Mouse (Mus musculus) frontal cortex, postnatal 36 days (tissue): Measurements from ENCODE around the gene Srgap1.

ENCODE experiments used
- DNase-seq, 2 experiments: peaks; one replicate each; pipeline ENCODE4 v3.0.0; 2022; ENCODE audit warnings: low spot score in 2 of 2

Gene Srgap1

GRCm38 (mm10) chr10:122017063-122017462 lies 30.1 kb downstream of the Srgap1 start:
- DNase-seq, result no peak

DNA sequence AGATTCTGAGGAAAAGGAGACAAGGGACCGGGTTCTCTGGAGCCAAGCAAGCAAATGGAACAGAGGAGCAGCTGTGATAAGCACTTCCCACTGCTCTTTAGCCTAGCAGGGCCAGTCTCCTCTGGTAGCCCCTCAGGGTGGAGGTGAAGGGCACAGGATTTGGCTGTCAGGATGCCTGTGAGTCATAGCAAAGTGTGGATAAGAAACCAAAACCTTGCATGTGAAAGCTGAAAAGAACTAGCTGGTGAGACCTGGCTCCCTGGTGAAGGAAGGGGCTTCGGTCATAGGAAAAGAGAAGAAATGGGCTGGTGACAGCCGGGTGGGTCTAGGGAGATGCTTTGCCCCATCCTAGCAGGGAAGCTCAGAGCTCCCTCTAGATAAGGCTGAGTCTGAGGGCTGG lies 30.5 kb downstream of the Srgap1 start:
- no peak for DNase-seq

DNA sequence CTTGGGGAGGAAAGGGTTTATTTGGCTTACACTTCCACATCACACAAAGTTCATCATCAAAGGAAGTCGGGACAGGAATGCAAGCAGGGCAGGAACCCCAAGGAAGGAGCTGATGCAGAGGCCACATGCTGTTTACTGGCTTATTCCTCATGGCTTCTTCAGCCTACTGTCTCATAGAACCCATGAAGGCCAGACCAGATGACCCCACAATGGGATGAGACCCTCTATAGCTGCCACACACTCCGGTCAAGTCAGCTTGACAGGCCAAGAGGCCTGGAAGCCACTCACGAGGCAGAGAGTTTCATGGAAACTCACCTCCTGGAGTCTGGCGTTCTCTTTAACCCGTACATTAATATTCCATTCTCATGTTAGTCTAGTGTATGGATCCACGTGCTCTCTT lies 34.8 kb downstream of the Srgap1 start:
- DNase-seq, result no peak

DNA sequence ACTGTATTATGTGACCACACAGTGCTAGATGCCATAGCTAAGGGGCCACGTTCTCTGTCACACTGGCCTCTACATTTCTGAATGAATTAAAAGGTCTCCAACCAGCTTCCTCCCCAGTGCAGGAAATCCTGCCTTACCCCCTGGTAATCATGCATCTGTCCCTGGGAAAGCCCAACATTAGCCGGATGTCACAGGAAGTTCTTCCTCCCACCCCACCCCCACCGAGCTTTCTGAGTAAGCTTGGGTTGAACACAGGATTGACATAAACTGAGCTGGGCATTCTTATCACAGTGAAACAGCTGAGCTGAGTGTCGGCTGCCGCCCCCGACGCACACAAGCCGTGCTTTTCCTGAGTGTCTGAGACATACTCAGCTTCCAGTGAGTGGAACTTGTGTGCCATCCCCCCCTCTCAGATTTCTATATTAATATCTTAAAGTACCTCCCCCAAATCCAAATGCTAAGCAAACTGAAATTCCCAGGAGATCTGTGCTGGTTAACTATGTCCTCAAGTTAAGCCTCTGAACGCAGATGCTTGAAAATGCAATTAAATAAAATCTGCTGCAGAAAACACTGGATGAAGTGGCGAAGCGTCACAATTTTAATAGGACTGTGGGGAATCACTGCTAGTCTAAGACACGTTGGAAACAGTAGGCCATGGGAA lies 38.3 kb downstream of the Srgap1 start:
- no peak for DNase-seq

DNA sequence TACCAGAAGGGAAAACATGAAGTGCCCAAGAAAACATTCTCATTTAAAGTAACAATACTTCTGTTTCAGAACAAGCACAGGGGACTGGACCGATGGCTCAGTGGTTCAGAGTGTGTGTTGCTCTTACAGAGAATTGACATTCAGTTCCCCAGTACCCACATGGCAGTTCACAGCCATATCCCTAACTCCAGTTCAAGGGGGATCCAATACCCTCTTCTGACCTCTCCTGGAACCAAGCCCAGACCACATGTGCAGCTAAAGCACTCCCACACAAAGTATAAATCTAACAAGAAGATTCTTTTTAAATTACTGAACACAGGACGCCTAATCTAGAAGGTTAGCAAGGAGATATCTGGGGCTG lies 38.8 kb downstream of the Srgap1 start:
- no peak for DNase-seq

- DNase-seq, result no peak
Observed at GRCm38 (mm10) chr10:122006606-122007005, 40.5 kb downstream of the Srgap1 start.

DNA sequence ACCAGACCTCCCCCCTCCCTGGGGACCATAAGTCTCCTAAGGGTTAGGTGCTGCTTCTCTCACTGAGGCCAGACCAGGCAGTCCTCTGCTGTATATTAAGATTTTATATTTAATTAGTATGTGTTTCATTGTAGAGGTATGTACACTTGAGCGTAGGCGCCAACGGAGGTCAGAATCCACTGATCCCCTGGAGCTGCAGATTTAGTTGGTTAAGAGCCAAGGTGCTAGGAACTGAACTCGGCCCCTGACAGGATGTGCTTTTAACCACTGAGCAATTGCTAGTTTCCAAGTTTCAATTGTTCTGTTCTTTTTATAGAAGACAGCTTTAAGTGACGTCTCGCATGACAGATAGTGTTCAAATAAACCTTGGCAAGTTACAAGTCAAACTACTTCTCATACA lies 41.0 kb downstream of the Srgap1 start:
- DNase-seq, result no peak

- no peak for DNase-seq
Observed at GRCm38 (mm10) chr10:122005560-122005959, 41.6 kb downstream of the Srgap1 start.

- DNase-seq, result no peak
Observed at GRCm38 (mm10) chr10:122002930-122003329, 44.2 kb downstream of the Srgap1 start.

DNA sequence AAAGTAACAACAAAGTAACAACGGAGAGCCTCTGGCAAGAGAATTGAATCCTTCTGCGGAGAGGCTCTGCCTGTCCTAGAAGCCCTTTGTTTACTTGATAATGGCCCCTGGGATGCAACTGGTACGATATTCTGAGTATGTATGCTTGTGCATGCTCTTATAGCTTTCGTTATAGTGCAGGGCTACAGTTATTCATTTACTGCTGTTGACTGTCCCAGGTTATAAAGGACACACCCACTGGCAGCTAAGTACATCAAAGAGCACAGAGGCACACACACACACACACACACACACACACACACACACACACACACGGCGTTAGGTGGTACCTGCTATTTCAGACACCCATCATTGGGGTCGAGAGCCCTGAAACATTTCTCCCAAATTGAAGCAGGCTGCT lies 48.3 kb downstream of the Srgap1 start:
- DNase-seq, result no peak

GRCm38 (mm10) chr10:121996500-121996899 lies 50.6 kb downstream of the Srgap1 start:
- DNase-seq, result no peak

DNA sequence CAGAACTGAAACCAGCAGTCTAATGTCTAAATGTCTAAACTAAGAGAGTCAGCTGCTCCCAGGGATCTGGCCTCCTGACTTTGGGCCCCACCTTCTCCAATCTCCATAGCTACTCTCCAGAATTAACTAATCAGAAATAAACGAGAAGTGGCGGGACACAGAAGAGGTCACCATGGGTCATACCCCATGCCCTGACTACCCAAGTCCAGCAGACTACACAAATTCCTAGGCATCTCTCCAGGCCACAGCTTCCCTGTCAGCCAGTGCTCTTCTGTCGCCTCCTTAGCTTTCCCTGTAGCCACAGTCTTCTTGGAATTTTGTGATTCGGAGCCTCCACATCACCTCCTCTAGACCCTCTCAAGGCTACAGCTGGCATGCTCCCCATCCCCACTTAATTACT lies 51.7 kb downstream of the Srgap1 start:
- DNase-seq, result no peak

DNA sequence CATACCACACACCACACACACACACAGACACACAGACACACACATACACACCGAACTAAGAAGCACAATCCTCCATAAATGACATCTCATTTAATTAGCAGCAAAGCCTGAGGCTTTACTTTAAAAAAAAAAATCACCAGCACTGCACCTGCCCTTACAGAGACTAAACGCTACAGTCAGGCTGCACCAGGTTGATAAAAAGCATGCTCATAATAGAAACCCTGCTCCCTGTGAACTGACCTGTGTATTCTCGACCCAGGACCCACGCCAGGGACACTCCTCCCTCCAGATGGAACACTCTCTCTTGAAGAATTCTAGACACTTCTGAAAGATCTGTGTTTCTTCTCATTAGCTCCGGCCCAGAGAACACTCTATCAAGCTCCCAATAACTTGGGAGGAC lies 52.5 kb downstream of the Srgap1 start:
- no peak for DNase-seq

- DNase-seq, result no peak
Observed at GRCm38 (mm10) chr10:121992609-121993008, 54.5 kb downstream of the Srgap1 start.

DNA sequence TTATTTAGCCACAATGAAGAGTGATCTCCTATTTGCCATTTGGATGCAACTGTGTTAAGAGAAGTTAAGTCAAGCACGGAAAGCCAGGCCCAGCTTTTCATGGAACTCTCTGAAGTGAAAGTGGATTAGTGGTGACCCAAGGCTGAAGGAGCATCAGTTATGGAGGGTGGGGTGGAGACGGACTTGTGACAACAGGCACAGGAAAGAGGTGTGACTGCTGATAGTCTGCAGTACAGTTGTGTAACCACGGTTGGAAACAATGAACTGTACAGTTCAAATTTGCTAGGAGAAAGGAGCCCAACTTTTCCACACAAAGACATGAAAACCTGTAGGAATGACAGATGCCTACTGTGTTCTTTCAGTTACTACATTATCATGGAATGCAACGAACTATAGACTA lies 60.1 kb downstream of the Srgap1 start:
- DNase-seq, result no peak

GRCm38 (mm10) chr10:121984887-121985286 lies 62.2 kb downstream of the Srgap1 start:
- no peak for DNase-seq

GRCm38 (mm10) chr10:121983993-121984610 lies 63.0 kb downstream of the Srgap1 start:
- DNase-seq, result no peak

GRCm38 (mm10) chr10:121975330-121975729 lies 71.8 kb downstream of the Srgap1 start:
- DNase-seq, result no peak

DNA sequence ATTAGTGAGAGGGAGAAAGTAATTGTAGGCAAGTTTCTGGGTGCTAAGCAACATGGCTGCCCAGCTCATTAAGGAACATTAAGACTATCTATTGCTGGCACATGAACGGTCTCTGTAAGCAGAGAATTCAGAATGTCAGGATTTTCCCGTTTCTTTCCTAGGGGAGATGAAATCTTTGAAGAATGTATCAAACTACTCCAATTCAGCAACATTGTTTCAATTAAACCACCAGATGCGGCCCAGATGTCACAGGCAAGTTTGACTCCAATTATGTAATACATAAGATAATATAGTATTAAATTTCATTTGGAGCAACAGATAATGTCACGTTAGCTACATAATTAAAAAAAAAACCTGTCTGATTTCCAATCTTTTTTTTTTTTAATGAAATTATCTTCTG lies 72.5 kb downstream of the Srgap1 start:
- no peak for DNase-seq

DNA sequence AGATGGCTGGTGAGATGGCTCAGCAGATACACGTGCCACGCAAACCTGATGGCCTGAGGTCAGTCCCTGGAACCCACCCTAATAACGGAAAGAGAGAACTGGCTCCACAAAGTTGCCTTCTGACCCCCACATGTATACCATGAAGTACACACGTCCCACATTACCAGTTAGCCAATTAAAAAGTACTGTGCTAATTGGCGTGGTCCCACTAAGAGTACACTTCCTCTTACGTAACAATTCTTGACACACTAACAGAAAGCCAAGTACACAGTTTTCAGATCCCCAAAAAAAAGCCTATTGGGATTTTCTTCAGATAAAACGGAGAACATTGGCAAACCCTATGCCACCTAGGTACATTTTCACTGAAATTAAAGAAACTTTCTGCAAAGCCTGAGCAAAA lies 73.8 kb downstream of the Srgap1 start:
- DNase-seq, result no peak

GRCm38 (mm10) chr10:121972249-121972892 lies 74.7 kb downstream of the Srgap1 start:
- no peak for DNase-seq

DNA sequence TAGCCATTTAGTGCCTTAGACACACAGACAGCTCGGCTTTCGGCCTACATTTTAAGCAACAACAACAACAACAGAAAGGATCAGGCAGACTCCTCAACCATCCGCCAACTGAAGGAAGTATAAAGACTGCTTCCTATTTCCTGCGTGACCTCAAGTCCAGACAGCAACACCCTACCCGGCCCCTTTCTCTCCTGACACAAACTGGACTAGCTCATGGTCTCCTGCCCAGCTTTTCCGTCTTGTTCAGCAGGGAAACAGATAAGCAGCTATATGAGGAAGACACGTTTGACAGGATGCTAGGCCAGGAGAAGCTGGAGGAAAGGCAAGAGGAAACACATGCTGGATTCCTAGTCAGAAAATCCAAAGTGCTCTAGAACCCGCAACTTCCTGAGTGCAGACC lies 75.5 kb downstream of the Srgap1 start:
- no peak for DNase-seq

GRCm38 (mm10) chr10:121970912-121971311 lies 76.2 kb downstream of the Srgap1 start:
- DNase-seq, result no peak
